Mouse (Mus musculus) left cerebral cortex, postnatal 10 days (tissue): ENCODE measurements around the gene Olfr1469. TPM values are rescaled to one million over a fixed set of nuclear protein-coding genes. Genes with fewer than 3 reads are reported as not detected.
"Not testable (repeated sequence)": the region's sequence is repeated elsewhere in the genome, so short reads cannot be mapped to it uniquely, and the experiment has no call there.

Experiments
- DNase-seq, 2 experiments: peaks; one replicate each; pipeline ENCODE4 v3.0.0; 2021 to 2022; ENCODE audit warnings: low spot score in 2 of 2, mixed read lengths in 1 of 2; ENCODE audit errors: extremely low spot score in 1 of 2
- intact Hi-C: fragments of 180-260 bp; cut with DNase I; formaldehyde crosslinking; loops from one replicate; pipeline ENCODE4 v1.15.1; 2025
- total RNA-seq, 2 experiments: library from RNA; stranded (reverse); gene quantifications; 2 replicates each; pipeline ENCODE4 v1.2.3; 2021

Gene Olfr1469
- total RNA-seq: not detected

- no peak for DNase-seq
- intact Hi-C loops: no loop called here
Observed at GRCm38 (mm10) chr19:13407549-13407948, at the start of gene Olfr1469. Olfr1469 (plus strand) TSS chr19:13407849.

GRCm38 (mm10) chr19:13361936-13362335 lies 45.7 kb upstream of the Olfr1469 start, which contains the start of gene Olfr1467:
Olfr1467 (plus strand) TSS chr19:13362236.
- intact Hi-C loops: no loop called here
- DNase-seq: no peak

GRCm38 (mm10) chr19:13443109-13443508 lies 35.5 kb downstream of the Olfr1469 start, which contains the start of gene Olfr1471:
Olfr1471 (plus strand) TSS chr19:13443409.
- DNase-seq, intact Hi-C loops: not testable (repeated sequence)

- intact Hi-C loops: no loop called here
Observed at GRCm38 (mm10) chr19:13455986-13456385, 48.3 kb downstream of the Olfr1469 start, which contains the start of gene Olfr1472. Olfr1472 (minus strand) TSS chr19:13456086.

More at GRCm38 (mm10) chr19:13455986-13456385, 48.3 kb downstream of the Olfr1469 start, which contains the start of gene Olfr1472:
- no peak for DNase-seq

Other genes with a start within 250 kb of the Olfr1469 start
- not detected for gene Olfr1461, start 244.8 kb upstream of the Olfr1469 start, total RNA-seq
- gene Olfr1462, start 222.1 kb upstream of the Olfr1469 start, total RNA-seq: not detected
- gene Olfr1463, start 176.5 kb upstream of the Olfr1469 start, total RNA-seq: not detected
- gene Olfr1465, start 92.3 kb upstream of the Olfr1469 start, total RNA-seq: not detected
- not detected for gene Olfr1466, start 69.0 kb upstream of the Olfr1469 start, total RNA-seq
- not detected for gene Olfr1467, start 45.6 kb upstream of the Olfr1469 start, total RNA-seq
- gene Olfr1471, start 35.6 kb downstream of the Olfr1469 start, total RNA-seq: not detected
- not detected for gene Olfr1472, start 48.2 kb downstream of the Olfr1469 start, total RNA-seq
- not detected for gene Olfr1474, start 61.7 kb downstream of the Olfr1469 start, total RNA-seq
- not detected for gene Olfr1475, start 72.3 kb downstream of the Olfr1469 start, total RNA-seq
- not detected for gene Olfr1477, start 92.7 kb downstream of the Olfr1469 start, total RNA-seq
- gene Olfr1480, start 120.1 kb downstream of the Olfr1469 start, total RNA-seq: not detected
- gene Olfr1484, start 175.7 kb downstream of the Olfr1469 start, total RNA-seq: not detected
- not detected for gene Olfr1487, start 209.5 kb downstream of the Olfr1469 start, total RNA-seq
- not detected for gene Olfr1489, start 223.8 kb downstream of the Olfr1469 start, total RNA-seq
- gene Olfr1490, start 243.2 kb downstream of the Olfr1469 start, total RNA-seq: not detected